Mouse (Mus musculus): ENCODE data around the gene Dapl1. TPM values are rescaled to one million over a fixed set of nuclear protein-coding genes. Genes with fewer than 3 reads are reported as not detected.

The Dapl1 gene
- polyA plus RNA-seq, 1 experiment from 2014 or later: not detected

DNA sequence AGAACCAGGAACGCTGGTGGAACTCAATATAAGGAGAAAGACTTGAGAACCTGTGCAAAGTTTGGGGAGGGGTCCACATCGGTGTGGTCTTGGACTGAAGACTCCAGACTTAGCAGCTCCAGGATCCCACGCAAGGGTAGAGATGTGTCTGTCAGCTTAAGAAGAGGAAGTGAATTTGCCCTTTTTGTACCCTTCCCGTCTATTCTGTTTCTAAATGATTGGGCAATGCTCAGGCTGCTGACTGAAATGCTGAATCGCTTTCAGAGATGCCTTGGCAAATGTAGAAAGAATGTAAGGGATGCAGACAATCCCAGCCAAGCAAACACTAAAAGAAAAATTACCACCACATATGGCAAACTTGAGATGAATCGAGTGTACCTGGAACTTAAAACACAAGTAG, 22.4 kb upstream of the Dapl1 start:
- H3K9ac ChIP-seq (replicated peaks): no peak overlapping the region
- no peaks in the 10 kb centered on the region for H3K36me3 ChIP-seq (replicated peaks; ENCODE audit: insufficient read depth, low read length)
- H3K4me2 ChIP-seq (ENCODE audit: low read depth, low read length): no peak overlapping the region
- DNase-seq: no peak
- no peak overlapping the region for H3K27ac ChIP-seq (ENCODE audit: low read depth)
- H3K9me3 ChIP-seq (ENCODE audit: low read length): no peaks in the 10 kb centered on the region
- TF ChIP-seq CTCF (IDR thresholded peaks at IDR 0.05; ENCODE audit: low read depth): no peak
- TF ChIP-seq EP300 (IDR thresholded peaks at IDR 0.05; ENCODE audit: low read depth): no peak
- no peaks in the 10 kb centered on the region for H3K27me3 ChIP-seq (ENCODE audit: insufficient read depth, low read length)
- no peaks in the 10 kb centered on the region for H3K4me1 ChIP-seq (ENCODE audit: insufficient read depth)
- no peak for ATAC-seq
- WGBS (ENCODE audit: insufficient replicate concordance): 50% methylated on average over 6 of the region's 6 CpGs
- H3K4me3 ChIP-seq (ENCODE audit: low read depth, low read length): no peak overlapping the region

DNA sequence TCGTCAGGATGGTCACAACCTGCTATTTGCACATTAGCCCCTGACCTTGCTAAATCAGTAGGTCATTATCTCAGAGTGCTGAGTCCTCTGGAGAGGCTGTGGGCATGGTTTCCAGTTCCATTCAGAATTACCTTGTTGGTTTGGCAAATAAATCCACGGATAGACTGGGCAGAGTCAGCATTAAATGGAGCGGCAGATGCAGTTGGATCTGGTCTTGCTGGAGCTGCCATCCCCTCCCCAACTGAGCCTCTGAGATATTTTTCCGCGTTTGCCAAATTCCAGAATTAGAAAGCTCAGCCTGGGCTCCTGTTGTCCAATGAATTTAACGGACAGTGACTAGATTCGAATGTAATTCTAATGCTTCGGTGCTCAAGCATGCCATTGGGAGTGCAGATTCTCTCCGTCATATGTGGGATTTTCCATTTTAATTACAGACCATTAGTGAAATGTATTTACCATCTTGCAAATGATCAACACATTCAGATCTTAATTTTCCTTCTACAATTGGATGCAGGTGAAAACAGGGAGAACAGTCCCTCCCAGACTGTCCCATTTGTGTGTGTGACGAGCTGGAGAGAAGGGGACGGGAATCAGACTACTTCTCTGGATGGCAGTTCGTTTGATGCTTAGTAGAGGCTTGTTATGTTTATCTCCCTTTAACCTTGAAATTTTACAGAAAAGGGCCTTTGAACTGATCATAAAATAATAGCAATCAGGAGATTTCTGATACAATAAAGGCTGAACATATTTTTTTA, 20.8 kb upstream of the Dapl1 start:
- Histone ChIP-seq H3K27ac (ENCODE audit: low read depth) (no peak overlapping the region), H3K36me3 (replicated peaks; ENCODE audit: insufficient read depth, low read length) (no peaks in the 10 kb centered on the region), H3K4me3 (ENCODE audit: low read depth, low read length) (no peak overlapping the region), H3K4me2 (ENCODE audit: low read depth, low read length) (no peak overlapping the region), H3K27me3 (ENCODE audit: insufficient read depth, low read length) (no peaks in the 10 kb centered on the region), H3K9me3 (ENCODE audit: low read length) (no peaks in the 10 kb centered on the region), H3K9ac (replicated peaks) (no peak overlapping the region), H3K4me1 (ENCODE audit: insufficient read depth) (no peaks in the 10 kb centered on the region)
- no peak for TF ChIP-seq EP300 (IDR thresholded peaks at IDR 0.05; ENCODE audit: low read depth)
- ATAC-seq (no peak), DNase-seq (no peak)
- WGBS (ENCODE audit: insufficient replicate concordance): 77% methylated on average over 12 of the region's 12 CpGs

DNA sequence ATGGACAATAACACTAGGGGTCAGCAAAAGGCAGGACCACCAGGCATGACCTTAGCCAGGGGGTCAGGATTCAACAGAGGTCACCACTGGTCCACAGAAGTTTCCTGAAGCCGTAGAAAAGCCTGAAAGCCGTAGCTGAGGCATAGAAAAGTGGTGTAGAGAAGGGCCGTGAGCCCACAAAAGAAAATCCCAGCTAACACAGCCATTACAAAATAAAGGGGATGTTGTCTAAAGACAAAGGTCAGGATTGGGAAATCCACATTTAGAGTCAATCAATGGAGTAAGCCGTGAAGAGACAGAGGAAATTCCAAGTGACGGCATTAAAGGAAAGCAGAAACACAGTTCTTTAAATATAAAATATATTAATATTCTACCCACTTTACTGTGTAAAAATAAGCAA, 18.8 kb upstream of the Dapl1 start:
- no peak overlapping the region for H3K27ac ChIP-seq (ENCODE audit: low read depth)
- TF ChIP-seq EP300 (IDR thresholded peaks at IDR 0.05; ENCODE audit: low read depth) (no peak), CTCF (IDR thresholded peaks at IDR 0.05; ENCODE audit: low read depth) (no peak)
- no peak for DNase-seq
- no peaks in the 10 kb centered on the region for H3K36me3 ChIP-seq (replicated peaks; ENCODE audit: insufficient read depth, low read length)
- H3K9me3 ChIP-seq (ENCODE audit: low read length): no peaks in the 10 kb centered on the region
- no peak overlapping the region for H3K4me3 ChIP-seq (ENCODE audit: low read depth, low read length)
- H3K4me2 ChIP-seq (ENCODE audit: low read depth, low read length): no peak overlapping the region
- H3K27me3 ChIP-seq (ENCODE audit: insufficient read depth, low read length): no peaks in the 10 kb centered on the region
- no peaks in the 10 kb centered on the region for H3K4me1 ChIP-seq (ENCODE audit: insufficient read depth)
- no peak overlapping the region for H3K9ac ChIP-seq (replicated peaks)
- WGBS (ENCODE audit: insufficient replicate concordance): 46% methylated on average over 5 of the region's 5 CpGs
- ATAC-seq: peak; percentile 64; the same call in 1 of the 2 replicates

DNA sequence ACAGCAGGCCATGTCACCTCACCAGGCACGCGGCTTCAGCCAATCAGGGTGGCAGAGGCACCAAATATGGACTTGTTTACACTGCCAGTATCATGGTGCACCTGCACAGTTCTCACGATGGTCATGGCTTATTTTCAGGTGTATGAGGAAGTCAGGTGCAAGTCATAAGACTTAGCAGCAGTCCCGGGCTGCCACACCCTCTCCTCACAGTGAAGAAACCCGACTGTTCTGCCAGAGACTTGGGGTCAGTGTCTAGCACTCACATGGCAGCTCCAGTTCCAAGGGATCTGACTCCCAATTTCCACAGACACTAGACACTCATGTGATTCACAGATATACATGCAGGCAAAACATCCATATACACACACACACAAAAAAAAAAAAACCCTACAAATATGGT, 18.1 kb upstream of the Dapl1 start:
- no peak overlapping the region for H3K4me2 ChIP-seq (ENCODE audit: low read depth, low read length)
- no peaks in the 10 kb centered on the region for H3K36me3 ChIP-seq (replicated peaks; ENCODE audit: insufficient read depth, low read length)

DNA sequence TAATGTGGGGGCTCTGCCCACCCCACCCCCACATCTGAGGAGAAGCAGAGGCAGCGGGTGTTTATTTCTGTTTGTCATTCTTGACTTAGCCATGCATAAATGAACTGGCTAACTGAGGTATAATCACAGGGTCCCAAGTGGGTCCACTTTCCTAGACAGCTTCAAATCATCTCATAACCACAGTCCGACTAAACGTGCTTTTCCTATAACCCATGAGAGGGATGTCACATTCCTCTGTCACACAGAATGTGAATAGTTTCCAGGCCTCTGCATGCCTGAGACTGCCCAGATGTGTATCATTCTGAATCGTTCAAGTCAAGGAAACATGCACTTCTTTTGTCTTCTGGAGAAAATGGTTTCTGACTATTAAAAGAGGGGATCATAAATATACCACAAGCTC, 17.4 kb upstream of the Dapl1 start:
- ATAC-seq: no peak
- no peaks in the 10 kb centered on the region for H3K36me3 ChIP-seq (replicated peaks; ENCODE audit: insufficient read depth, low read length)
- no peaks in the 10 kb centered on the region for H3K9me3 ChIP-seq (ENCODE audit: low read length)
- DNase-seq: no peak
- TF ChIP-seq EP300 (IDR thresholded peaks at IDR 0.05; ENCODE audit: low read depth) (no peak), CTCF (IDR thresholded peaks at IDR 0.05; ENCODE audit: low read depth) (no peak)
- no peaks in the 10 kb centered on the region for H3K4me1 ChIP-seq (ENCODE audit: insufficient read depth)
- 73% methylated on average over 4 of the region's 4 CpGs for WGBS (ENCODE audit: insufficient replicate concordance)
- H3K9ac ChIP-seq (replicated peaks): no peak overlapping the region
- no peak overlapping the region for H3K27ac ChIP-seq (ENCODE audit: low read depth)
- H3K4me2 ChIP-seq (ENCODE audit: low read depth, low read length): no peak overlapping the region
- H3K27me3 ChIP-seq (ENCODE audit: insufficient read depth, low read length): no peaks in the 10 kb centered on the region
- H3K4me3 ChIP-seq (ENCODE audit: low read depth, low read length): no peak overlapping the region

More for the DNA sequence above, 18.1 kb upstream of the Dapl1 start:
- WGBS (ENCODE audit: insufficient replicate concordance): 57% methylated on average over 5 of the region's 5 CpGs
- no peaks in the 10 kb centered on the region for H3K4me1 ChIP-seq (ENCODE audit: insufficient read depth)
- H3K9me3 ChIP-seq (ENCODE audit: low read length): no peaks in the 10 kb centered on the region
- ATAC-seq (no peak), DNase-seq (no peak)
- no peak overlapping the region for H3K27ac ChIP-seq (ENCODE audit: low read depth)
- no peak for TF ChIP-seq EP300 (IDR thresholded peaks at IDR 0.05; ENCODE audit: low read depth)
- TF ChIP-seq CTCF (IDR thresholded peaks at IDR 0.05; ENCODE audit: low read depth): no peak
- no peak overlapping the region for H3K9ac ChIP-seq (replicated peaks)
- H3K4me3 ChIP-seq (ENCODE audit: low read depth, low read length): no peak overlapping the region
- no peaks in the 10 kb centered on the region for H3K27me3 ChIP-seq (ENCODE audit: insufficient read depth, low read length)

DNA sequence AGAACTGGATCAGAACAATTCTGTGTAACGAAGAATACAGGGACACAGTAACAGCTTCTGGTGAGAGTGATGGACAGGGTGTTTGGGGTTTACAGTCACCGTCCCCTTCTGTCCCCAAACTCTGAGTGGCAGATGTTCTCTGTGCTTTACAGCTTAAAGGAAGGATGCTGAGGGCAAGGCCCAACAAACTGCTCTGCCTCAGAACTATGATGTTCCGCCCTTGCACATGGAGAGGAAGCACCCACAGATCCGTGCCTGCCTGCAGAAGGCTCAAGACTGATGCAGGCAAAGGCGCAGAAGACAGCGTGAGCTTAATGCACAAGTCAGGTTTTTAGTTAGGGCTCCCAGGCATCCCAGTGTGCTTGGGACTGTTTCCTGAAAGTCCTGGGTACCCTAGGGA, 16.5 kb upstream of the Dapl1 start:
- no peak overlapping the region for H3K4me2 ChIP-seq (ENCODE audit: low read depth, low read length)
- H3K9ac ChIP-seq (replicated peaks): no peak overlapping the region
- H3K4me1 ChIP-seq (ENCODE audit: insufficient read depth): no peaks in the 10 kb centered on the region
- no peaks in the 10 kb centered on the region for H3K9me3 ChIP-seq (ENCODE audit: low read length)
- ATAC-seq (no peak), DNase-seq (no peak)
- H3K27me3 ChIP-seq (ENCODE audit: insufficient read depth, low read length): no peaks in the 10 kb centered on the region
- WGBS (ENCODE audit: insufficient replicate concordance): 79% methylated on average over 6 of the region's 6 CpGs
- H3K27ac ChIP-seq (ENCODE audit: low read depth): no peak overlapping the region
- TF ChIP-seq CTCF (IDR thresholded peaks at IDR 0.05; ENCODE audit: low read depth) (no peak), EP300 (IDR thresholded peaks at IDR 0.05; ENCODE audit: low read depth) (no peak)
- H3K4me3 ChIP-seq (ENCODE audit: low read depth, low read length): no peak overlapping the region
- H3K36me3 ChIP-seq (replicated peaks; ENCODE audit: insufficient read depth, low read length): no peaks in the 10 kb centered on the region

Measured in liver, postnatal 0 days (tissue).